Mouse (Mus musculus): ENCODE measurements around the gene Gm43738.

DNA sequence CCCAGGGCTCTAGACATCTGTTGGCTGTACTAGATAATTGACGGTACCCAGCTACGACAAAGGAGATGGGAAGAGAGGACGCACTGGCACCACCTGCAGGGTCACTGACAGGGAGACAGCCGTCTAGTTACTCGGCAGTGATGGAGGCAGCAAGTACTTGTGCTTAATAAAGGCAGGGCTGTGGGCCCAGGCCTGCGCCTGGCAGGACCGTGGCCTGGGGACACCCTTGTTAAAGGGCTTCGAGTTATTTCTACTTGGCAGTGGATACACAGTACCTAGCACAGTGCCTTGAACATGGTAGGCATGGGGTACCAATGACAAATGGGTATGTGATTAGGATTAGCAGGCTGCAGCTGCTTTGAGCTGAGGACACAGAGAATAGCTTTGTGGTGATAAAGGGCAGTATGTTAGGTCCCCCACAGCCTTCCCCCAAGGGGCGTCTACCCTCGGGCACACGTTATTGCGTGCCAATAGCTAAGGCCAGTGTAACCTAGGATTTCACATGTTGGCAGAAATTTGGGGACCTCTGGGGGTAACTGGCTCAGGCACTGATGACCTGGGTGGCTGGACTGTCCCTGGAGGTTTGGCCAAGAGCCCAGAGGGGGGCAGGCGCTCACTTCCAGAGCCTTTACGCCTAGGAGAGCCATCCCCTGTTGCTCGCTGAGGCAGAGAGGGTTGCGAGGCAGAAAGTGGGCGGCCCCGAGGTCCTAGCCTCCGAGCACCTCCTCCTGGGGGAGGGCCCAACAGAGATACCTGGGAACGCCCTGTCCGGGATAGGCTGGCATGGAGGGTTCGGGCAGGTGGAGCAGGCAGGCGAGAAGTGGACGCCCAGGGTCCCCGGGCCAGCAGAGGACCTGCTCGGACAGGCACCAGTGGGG lies 46.4 kb upstream of the Gm43738 start:
- TF ChIP-seq CTCF (IDR thresholded peaks at IDR 0.05; ENCODE audit: low read depth) (no peak), EP300 (IDR thresholded peaks at IDR 0.05; ENCODE audit: low read depth) (no peak)

All from heart, postnatal 0 days (tissue).